Mouse (Mus musculus) cerebellum, adult 18-20 months (tissue): ENCODE measurements around the gene Fstl1.
A peak's percentile ranks its signal among the peaks of the same experiment; 100 is the strongest.

Experiments used
- DNase-seq, 2 experiments: peaks; one replicate each; pipeline ENCODE4 v3.0.0; 2021

The Fstl1 gene

GRCm38 (mm10) chr16:37776860-37777651, at the start of gene Fstl1:
TSS of gene Fstl1 (plus strand) at chr16:37776873.
- peak; percentile 47 to 64 for DNase-seq

DNA sequence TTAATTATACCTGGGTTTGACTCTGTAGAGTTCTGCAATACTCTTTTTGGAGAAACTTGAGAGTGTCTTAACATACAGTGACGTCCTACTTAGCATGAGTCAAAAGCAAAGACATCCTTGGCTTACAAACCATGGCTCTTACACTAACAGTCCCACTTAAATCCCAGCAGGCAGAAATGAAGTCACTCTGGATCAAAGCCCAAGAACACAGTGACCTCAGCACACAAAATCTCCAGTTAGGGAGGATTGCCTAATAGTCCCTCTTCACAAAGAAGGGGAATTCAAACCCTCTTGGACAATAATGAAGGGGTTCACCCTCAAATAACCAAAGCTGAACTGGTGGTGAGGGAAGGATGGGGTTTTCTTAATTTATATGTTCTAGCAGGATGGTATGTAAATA, 48.0 kb upstream of the Fstl1 start:
- no peak for DNase-seq

DNA sequence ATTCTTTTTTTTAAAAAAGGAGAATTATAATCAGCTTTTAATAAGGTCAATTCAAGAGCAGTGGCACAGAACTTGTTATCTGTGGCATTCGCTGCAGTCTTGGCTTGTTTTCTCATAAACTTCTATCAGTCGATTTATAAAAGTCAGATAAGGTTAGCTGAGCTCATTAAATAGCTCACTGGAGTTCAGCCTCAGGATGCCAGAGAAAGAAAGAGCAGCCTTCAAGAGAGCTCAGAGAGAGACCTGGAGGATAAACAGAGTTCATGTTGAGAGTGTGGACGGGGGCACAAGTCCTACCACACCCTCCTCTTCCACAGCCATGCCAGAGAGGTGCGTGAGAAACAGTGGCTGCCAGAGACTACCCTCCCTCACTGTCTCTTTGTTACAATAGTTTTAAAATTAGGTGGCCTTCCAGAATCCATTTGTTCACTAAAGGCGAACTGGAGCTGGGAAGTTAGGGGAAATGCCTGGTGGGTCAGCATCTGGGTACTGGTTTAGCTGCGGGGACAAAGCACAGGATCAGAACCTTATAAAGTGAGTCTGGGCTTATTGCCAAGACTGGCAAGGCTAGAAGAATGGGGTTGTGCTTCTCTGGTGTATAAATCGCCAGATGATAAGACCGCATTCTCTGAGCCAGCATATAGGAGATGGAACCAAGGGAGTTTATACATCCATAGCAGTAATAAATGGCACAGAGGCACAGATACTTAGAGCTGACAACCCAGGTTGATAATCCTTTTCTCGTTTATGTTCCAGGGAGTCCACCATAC, 47.1 kb upstream of the Fstl1 start:
- DNase-seq, result no peak

- DNase-seq, result no peak
Observed at GRCm38 (mm10) chr16:37730293-37730835, 46.3 kb upstream of the Fstl1 start.

- DNase-seq, result no peak
Observed at GRCm38 (mm10) chr16:37731431-37731830, 45.2 kb upstream of the Fstl1 start.

GRCm38 (mm10) chr16:37732023-37732761, 44.5 kb upstream of the Fstl1 start:
- DNase-seq, result no peak

DNA sequence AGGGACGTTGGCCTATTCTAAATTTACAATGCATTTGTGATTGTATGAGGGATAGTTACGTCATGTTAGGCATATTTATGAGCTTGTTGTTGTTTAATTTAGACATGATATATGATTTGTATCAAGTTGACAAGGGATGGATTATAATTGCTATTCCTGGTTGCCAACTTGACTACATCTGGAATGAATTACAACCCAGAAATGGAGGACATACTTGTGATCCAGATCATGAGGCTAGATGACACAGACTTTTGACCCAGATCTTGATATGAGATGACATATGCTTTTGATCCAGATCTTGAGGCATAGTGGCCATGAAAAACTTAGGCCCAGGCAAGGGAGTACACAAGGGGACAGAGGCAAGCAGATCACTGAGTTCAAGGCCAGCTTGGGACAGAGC, 36.6 kb upstream of the Fstl1 start:
- no peak for DNase-seq

DNA sequence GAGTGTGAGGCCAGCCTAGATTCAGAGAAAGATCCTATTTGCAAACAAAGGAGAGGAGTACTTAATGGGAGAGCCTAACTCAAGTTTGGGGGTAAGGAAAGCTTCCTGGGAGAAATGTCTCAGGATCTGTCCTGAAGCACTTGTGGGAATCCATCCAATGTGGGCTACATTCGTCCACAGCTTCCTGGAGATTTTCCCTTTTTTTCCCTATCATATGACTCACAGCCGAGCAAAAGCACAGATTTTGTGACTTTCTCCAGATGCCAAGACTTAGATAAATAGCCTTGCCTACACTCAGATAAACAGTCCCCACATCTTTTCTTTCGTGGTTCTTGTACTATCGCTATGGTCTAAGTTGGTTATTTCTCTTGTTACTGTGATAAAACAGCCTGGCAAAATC, 34.4 kb upstream of the Fstl1 start:
- DNase-seq, result no peak

GRCm38 (mm10) chr16:37752876-37753275, 23.8 kb upstream of the Fstl1 start:
- no peak for DNase-seq

DNA sequence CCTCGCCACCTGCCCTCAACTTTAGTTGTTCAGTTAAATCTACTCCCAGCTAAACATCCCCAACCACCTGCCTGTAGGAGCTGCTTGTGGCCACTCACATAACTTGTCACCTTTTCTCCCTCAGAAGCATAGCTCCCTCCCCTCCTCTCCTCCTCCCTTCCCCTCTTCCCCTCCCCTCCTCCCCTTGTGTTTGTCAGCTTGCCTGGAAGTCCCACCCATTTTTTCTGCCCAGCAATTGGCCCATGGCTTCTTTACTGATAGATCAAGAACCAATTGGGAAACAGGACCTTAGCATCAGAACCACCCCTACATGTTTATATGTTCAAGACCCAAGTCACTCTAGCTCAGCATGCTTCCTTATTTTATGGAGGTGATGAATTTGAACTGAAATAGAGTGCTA, 22.9 kb upstream of the Fstl1 start:
- no peak for DNase-seq

GRCm38 (mm10) chr16:37754483-37754882, 22.2 kb upstream of the Fstl1 start:
- DNase-seq, result no peak

DNA sequence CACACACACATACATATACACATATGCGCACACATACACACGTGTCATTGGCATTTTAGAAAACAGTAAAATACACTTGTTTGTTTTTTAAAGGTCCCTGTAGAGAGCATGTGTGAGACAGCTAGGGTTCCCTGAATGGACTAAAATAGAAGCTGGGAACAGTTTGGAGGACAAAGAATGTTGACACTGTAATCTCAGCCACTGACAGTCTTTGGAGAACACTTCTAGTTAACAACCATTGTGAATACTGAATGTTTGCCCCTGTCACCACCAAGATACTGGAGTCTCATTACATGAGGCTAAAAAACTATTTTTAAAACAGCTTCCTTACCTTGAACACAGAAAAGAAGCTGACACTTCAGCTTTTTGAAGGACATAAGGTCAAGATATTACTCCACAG, 19.4 kb upstream of the Fstl1 start:
- no peak for DNase-seq

GRCm38 (mm10) chr16:37763797-37764196, 12.9 kb upstream of the Fstl1 start:
- no peak for DNase-seq

GRCm38 (mm10) chr16:37776166-37776859, 360 bp upstream of the Fstl1 start:
- DNase-seq, result no peak

GRCm38 (mm10) chr16:37777796-37778475, 1.3 kb downstream of the Fstl1 start:
- DNase-seq, result no peak

GRCm38 (mm10) chr16:37778529-37778928, 1.9 kb downstream of the Fstl1 start:
- DNase-seq, result no peak

GRCm38 (mm10) chr16:37779651-37780280, 3.1 kb downstream of the Fstl1 start:
- no peak for DNase-seq

DNA sequence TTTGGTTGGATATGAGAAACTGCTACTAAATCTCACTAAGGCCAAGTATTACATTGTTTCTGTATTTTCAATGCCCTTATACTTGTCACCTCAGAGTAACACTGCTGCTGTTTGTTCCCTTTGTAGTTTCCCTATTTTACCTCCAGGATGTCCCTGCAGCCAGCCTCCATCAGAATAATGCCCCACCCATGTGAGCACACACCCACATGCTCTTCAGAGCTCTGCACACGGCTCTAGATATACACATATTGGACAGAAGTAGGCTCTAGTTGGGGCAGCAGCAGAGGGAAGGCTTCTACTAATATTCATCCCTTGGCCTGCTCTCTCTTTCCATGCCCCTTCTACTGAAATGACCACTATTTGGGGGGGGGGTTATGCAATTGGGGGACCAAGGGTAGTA, 3.7 kb downstream of the Fstl1 start:
- DNase-seq, result no peak

GRCm38 (mm10) chr16:37780911-37781310, 4.2 kb downstream of the Fstl1 start:
- DNase-seq, result no peak

- DNase-seq, result no peak
Observed at GRCm38 (mm10) chr16:37784526-37784925, 7.9 kb downstream of the Fstl1 start.

DNA sequence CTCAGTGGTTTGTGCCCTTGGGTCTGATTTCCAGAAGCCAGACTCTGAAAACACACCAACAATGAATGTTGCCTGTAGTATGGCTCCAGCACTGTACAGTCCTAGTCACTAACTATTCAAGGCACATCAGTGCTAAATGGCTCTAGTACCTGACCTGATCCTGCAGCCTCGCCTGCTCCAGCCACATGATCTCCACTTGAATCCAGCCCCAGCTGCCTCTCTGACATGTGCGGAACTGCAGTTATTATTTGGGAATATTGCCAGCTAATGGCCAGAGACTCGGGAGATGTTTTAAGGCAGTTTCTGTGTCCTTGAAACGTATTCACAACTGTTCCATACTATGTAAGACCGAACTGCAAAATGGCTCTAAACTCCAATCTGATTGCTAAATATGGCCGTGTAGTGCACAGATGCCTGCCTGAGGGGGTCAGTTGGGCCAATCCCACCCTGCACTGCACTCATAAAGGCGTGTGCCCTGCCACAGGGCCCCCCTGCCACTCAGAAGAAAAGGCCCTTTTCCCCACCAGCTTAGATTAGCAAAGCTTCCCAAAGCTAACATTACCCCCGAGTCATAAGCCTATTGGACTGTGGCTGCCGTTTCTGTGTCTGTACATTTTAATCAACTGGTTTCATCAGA, 11.0 kb downstream of the Fstl1 start:
- no peak for DNase-seq
